13 mouse cellular contexts compared by ENCODE assay signal in genomic region chr10:54038180-54038579, GRCm38 (mm10). TPM values are rescaled to one million over a fixed set of nuclear protein-coding genes. Genes with fewer than 3 reads are reported as not detected.
A peak's percentile ranks its signal among the peaks of the same experiment; 100 is the strongest.
DNase-seq lines count a peak whose midpoint lies in the region; ATAC-seq and TF ChIP-seq lines count a peak whose summit lies in the region.
"Had no signal": no experiment of that assay in that cellular context is flagged by ENCODE, and none has a peak within 500 bp of the region (broad histone marks: within the 10 kb centered on the region; RNA-seq: fewer than 3 reads in every experiment).

No protein-coding gene starts in this region.

- no peaks in the 10 kb centered on the region for H3K27me3 ChIP-seq in lung, embryonic 15.5 days
- H3K27me3 ChIP-seq in heart, embryonic 16.5 days (ENCODE audit: control insufficient read depth, insufficient read depth, low read length) = no peaks in the 10 kb centered on the region
- no peaks in the 10 kb centered on the region for H3K27me3 ChIP-seq in liver, postnatal 0 days (ENCODE audit: insufficient read depth, low read length)
- H3K27me3 ChIP-seq in forebrain, postnatal 0 days (ENCODE audit: insufficient read depth, low read length) = no peaks in the 10 kb centered on the region
- H3K27me3 ChIP-seq in midbrain, embryonic 15.5 days (replicated peaks) = no peaks in the 10 kb centered on the region
- H3K27me3 ChIP-seq: Patski had no signal

- H3K4me1 ChIP-seq in lung, embryonic 15.5 days = peaks cover 6% of the 10 kb centered on the region; the same call in 1 of the 2 replicates
- peaks cover 32% of the 10 kb centered on the region for H3K4me1 ChIP-seq in heart, embryonic 16.5 days (ENCODE audit: control insufficient read depth, insufficient read depth, low read length)
- peaks cover 48% of the 10 kb centered on the region for H3K4me1 ChIP-seq in liver, postnatal 0 days (ENCODE audit: insufficient read depth)
- H3K4me1 ChIP-seq in forebrain, postnatal 0 days (ENCODE audit: insufficient read depth) = no peaks in the 10 kb centered on the region
- H3K4me1 ChIP-seq in midbrain, embryonic 15.5 days = no peaks in the 10 kb centered on the region

- TF ChIP-seq CTCF in liver, postnatal 0 days (IDR thresholded peaks at IDR 0.05; ENCODE audit: low read depth) = no peak
- no peak for TF ChIP-seq CTCF in forebrain, postnatal 0 days (IDR thresholded peaks at IDR 0.05; ENCODE audit: low read depth)
- TF ChIP-seq CTCF in left cerebral cortex, adult 2 months (IDR thresholded peaks at IDR 0.05) = no peak

- DNase-seq in lung, postnatal 25 days (ENCODE audit: low spot score) = no peak
- peak; percentile 54 for DNase-seq in liver, postnatal 0 days
- no peak for DNase-seq in forebrain, postnatal 0 days
- no peak for DNase-seq in left cerebral cortex, adult 2 months (ENCODE audit: extremely low spot score in 1 of 2, low spot score in 2 of 2)
- DNase-seq: adrenal gland, adult 2 months; gastrocnemius, postnatal 25 days; right cerebral cortex, postnatal 4 days; thymus, postnatal 14 days had no signal

- H3K36me3 ChIP-seq in lung, embryonic 15.5 days = no peaks in the 10 kb centered on the region
- H3K36me3 ChIP-seq in heart, embryonic 16.5 days (ENCODE audit: control insufficient read depth, insufficient read depth) = no peaks in the 10 kb centered on the region
- H3K36me3 ChIP-seq in liver, postnatal 0 days (replicated peaks; ENCODE audit: insufficient read depth, low read length) = peaks cover 6% of the 10 kb centered on the region
- no peaks in the 10 kb centered on the region for H3K36me3 ChIP-seq in forebrain, postnatal 0 days (ENCODE audit: insufficient read depth)
- H3K36me3 ChIP-seq in midbrain, embryonic 15.5 days (replicated peaks) = no peaks in the 10 kb centered on the region

- WGBS in lung, embryonic 15.5 days = 37% methylated on average over 5 of the region's 5 CpGs
- 20% methylated on average over 5 of the region's 5 CpGs for WGBS in heart, embryonic 16.5 days
- WGBS in liver, postnatal 0 days (ENCODE audit: insufficient replicate concordance) = 41% methylated on average over 5 of the region's 5 CpGs
- WGBS in forebrain, postnatal 0 days = 86% methylated on average over 5 of the region's 5 CpGs
- 90% methylated on average over 5 of the region's 5 CpGs for WGBS in midbrain, embryonic 15.5 days

- intact Hi-C loops in left cerebral cortex, adult 2 months (cut with DNase I) = no loop called here

- H3K4me2 ChIP-seq in lung, embryonic 15.5 days = no peak overlapping the region
- H3K4me2 ChIP-seq in heart, embryonic 16.5 days (ENCODE audit: low read depth, low read length) = peak overlapping the region; percentile 42
- peak overlapping the region; percentile 59 for H3K4me2 ChIP-seq in liver, postnatal 0 days (ENCODE audit: low read depth, low read length)
- H3K4me2 ChIP-seq in forebrain, postnatal 0 days (ENCODE audit: low read depth) = no peak overlapping the region
- no peak overlapping the region for H3K4me2 ChIP-seq in midbrain, embryonic 15.5 days

- H3K9me3 ChIP-seq in lung, embryonic 15.5 days = no peaks in the 10 kb centered on the region
- no peaks in the 10 kb centered on the region for H3K9me3 ChIP-seq in heart, embryonic 16.5 days (replicated peaks; ENCODE audit: control insufficient read depth, low read length)
- H3K9me3 ChIP-seq in liver, postnatal 0 days (ENCODE audit: low read length) = no peaks in the 10 kb centered on the region
- H3K9me3 ChIP-seq in forebrain, postnatal 0 days (ENCODE audit: low read length) = no peaks in the 10 kb centered on the region
- no peaks in the 10 kb centered on the region for H3K9me3 ChIP-seq in midbrain, embryonic 15.5 days

- no peak overlapping the region for H3K9ac ChIP-seq in lung, embryonic 15.5 days
- no peak overlapping the region for H3K9ac ChIP-seq in heart, embryonic 16.5 days (ENCODE audit: low read length)
- H3K9ac ChIP-seq in liver, postnatal 0 days (replicated peaks) = peak overlapping the region; percentile 18; the same call in 1 of the 2 replicates
- H3K9ac ChIP-seq in forebrain, postnatal 0 days = no peak overlapping the region
- H3K9ac ChIP-seq in midbrain, embryonic 15.5 days = no peak overlapping the region

- TF ChIP-seq EP300 in liver, postnatal 0 days (IDR thresholded peaks at IDR 0.05; ENCODE audit: low read depth) = peak; percentile 97

- no peak overlapping the region for H3K27ac ChIP-seq in lung, embryonic 15.5 days
- peak overlapping the region; percentile 79 for H3K27ac ChIP-seq in heart, embryonic 16.5 days (ENCODE audit: low read length)
- peak overlapping the region; percentile 91 for H3K27ac ChIP-seq in liver, postnatal 0 days (ENCODE audit: low read depth)
- H3K27ac ChIP-seq in forebrain, postnatal 0 days (ENCODE audit: low read depth, low read length) = no peak overlapping the region
- no peak overlapping the region for H3K27ac ChIP-seq in midbrain, embryonic 15.5 days
- H3K27ac ChIP-seq in left cerebral cortex, adult 2 months = no peak overlapping the region

- no peak overlapping the region for H3K4me3 ChIP-seq in lung, embryonic 15.5 days
- H3K4me3 ChIP-seq in heart, embryonic 16.5 days (ENCODE audit: low read length) = no peak overlapping the region
- H3K4me3 ChIP-seq in liver, postnatal 0 days (ENCODE audit: low read depth, low read length) = no peak overlapping the region
- no peak overlapping the region for H3K4me3 ChIP-seq in forebrain, postnatal 0 days (ENCODE audit: low read depth, low read length)
- no peak overlapping the region for H3K4me3 ChIP-seq in midbrain, embryonic 15.5 days
- no peak overlapping the region for H3K4me3 ChIP-seq in left cerebral cortex, adult 2 months

- ATAC-seq in lung, embryonic 15.5 days (ENCODE audit: borderline replicate concordance, extremely low read depth, low FRiP score, low TSS enrichment) = peak; percentile 56; the same call in 1 of the 2 replicates
- peak; percentile 7; the same call in 1 of the 2 replicates for ATAC-seq in common myeloid progenitor, adult 5-6 weeks (replicated peaks; ENCODE audit: low read depth, poor library complexity, severe bottlenecking)
- ATAC-seq in heart, embryonic 16.5 days (replicated peaks; ENCODE audit: extremely low read depth, insufficient read depth, low FRiP score) = peak; percentile 24; the same call in 1 of the 2 replicates
- peak; percentile 58 for ATAC-seq in liver, postnatal 0 days
- ATAC-seq in forebrain, postnatal 0 days = no peak
- no peak for ATAC-seq in midbrain, embryonic 15.5 days (replicated peaks)
- ATAC-seq: Patski had no signal

RNA-seq across cellular contexts. Expression of gene Man1a, which starts 38.2 kb away (rescaled TPM):
- 2.9 and 4.1 TPM in 2 replicates for polyA plus RNA-seq in lung, embryonic 15.5 days (2015; fragmentation: Nextera tagmentation; extraction: Ambion mirVana)
- total RNA-seq in common myeloid progenitor, adult 5-6 weeks (2017) = 58.4 and 66.4 TPM in 2 replicates
- polyA plus RNA-seq in heart, embryonic 16.5 days (2015; fragmentation: Nextera tagmentation; extraction: Ambion mirVana) = 4.6 and 5.8 TPM in 2 replicates
- 13.2 and 15.2 TPM in 2 replicates for polyA plus RNA-seq in liver, postnatal 0 days (2015; fragmentation: Nextera tagmentation; extraction: Ambion mirVana)
- total RNA-seq in forebrain, postnatal 0 days (2014; rRNA removed) = 24.6 and 25.4 TPM in 2 replicates
- polyA plus RNA-seq in forebrain, postnatal 0 days (2015; fragmentation: Nextera tagmentation; extraction: Ambion mirVana) = 3.8 and 4.7 TPM in 2 replicates
- 5.0 and 5.3 TPM in 2 replicates for polyA plus RNA-seq in midbrain, embryonic 15.5 days (2015; fragmentation: Nextera tagmentation; extraction: Ambion mirVana)
- total RNA-seq in left cerebral cortex, adult 2 months (2021) = 10 to 100 TPM; 24.8 to 27.3 TPM

Comparison
In these comparisons a context has a peak if more than half of its experiments do, and no peak if none do; other contexts are left out.
1. ATAC-seq: peak in lung, embryonic 15.5 days (single experiment), common myeloid progenitor, adult 5-6 weeks (single experiment), heart, embryonic 16.5 days (single experiment) and liver, postnatal 0 days (single experiment); none in forebrain, postnatal 0 days (single experiment) and midbrain, embryonic 15.5 days (single experiment).
2. H3K27ac ChIP-seq: peak in heart, embryonic 16.5 days (single experiment) and liver, postnatal 0 days (single experiment); none in lung, embryonic 15.5 days (single experiment), forebrain, postnatal 0 days (single experiment), midbrain, embryonic 15.5 days (single experiment) and left cerebral cortex, adult 2 months (single experiment).
3. H3K4me2 ChIP-seq: peak in heart, embryonic 16.5 days (single experiment) and liver, postnatal 0 days (single experiment); none in lung, embryonic 15.5 days (single experiment), forebrain, postnatal 0 days (single experiment) and midbrain, embryonic 15.5 days (single experiment).